Mouse (Mus musculus): ENCODE measurements around the gene Kazn.
A peak's percentile ranks its signal among the peaks of the same experiment; 100 is the strongest.

Gene Kazn

GRCm38 (mm10) chr4:142079629-142080486 lies 159.3 kb downstream of the Kazn start:
- DNase-seq (ENCODE audit: low read depth, low spot score): no peak

DNA sequence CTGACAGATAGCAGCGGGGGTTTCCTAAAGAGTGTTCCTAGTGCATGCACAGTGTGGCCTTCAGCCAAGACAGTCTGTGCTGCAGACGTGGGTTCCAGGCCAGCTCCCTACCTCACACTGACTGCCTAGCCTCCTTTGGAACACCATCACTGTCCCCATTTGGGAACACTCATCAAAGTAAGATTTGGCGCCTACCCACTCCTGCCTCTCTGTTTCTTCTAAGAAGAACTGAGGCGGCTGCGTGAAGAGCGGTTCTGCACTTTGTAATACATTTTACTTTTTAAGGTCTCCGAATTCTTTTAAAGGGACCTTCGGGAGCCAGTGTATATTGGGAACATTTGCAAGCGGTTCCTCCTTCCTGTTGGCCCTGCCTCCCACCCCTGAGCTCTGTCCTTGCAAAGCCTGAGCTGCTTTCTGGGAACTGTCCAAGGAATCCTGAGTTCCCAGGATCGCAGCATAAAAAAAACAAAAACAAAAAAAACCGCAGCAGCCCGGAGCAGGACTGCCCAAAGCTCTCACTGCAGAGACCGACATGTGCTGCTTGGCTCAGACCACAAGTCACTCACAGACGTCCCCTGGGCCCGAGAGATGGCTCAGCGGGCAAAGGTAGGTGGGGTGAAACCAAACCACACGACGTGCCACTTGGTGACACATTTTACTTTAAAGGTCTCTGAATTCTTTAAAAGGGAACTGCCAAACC lies 161.5 kb downstream of the Kazn start:
- peak; percentile 32 for DNase-seq (ENCODE audit: low read depth, low spot score)

GRCm38 (mm10) chr4:142076883-142077282 lies 162.3 kb downstream of the Kazn start:
- no peak for DNase-seq (ENCODE audit: low read depth, low spot score)

- no peak for DNase-seq (ENCODE audit: low read depth, low spot score)
These were observed 163.3 kb downstream of the Kazn start for GRCm38 (mm10) chr4:142075931-142076330.

- no peak for DNase-seq (ENCODE audit: low read depth, low spot score)
These were observed 165.0 kb downstream of the Kazn start for GRCm38 (mm10) chr4:142074060-142074732.

DNA sequence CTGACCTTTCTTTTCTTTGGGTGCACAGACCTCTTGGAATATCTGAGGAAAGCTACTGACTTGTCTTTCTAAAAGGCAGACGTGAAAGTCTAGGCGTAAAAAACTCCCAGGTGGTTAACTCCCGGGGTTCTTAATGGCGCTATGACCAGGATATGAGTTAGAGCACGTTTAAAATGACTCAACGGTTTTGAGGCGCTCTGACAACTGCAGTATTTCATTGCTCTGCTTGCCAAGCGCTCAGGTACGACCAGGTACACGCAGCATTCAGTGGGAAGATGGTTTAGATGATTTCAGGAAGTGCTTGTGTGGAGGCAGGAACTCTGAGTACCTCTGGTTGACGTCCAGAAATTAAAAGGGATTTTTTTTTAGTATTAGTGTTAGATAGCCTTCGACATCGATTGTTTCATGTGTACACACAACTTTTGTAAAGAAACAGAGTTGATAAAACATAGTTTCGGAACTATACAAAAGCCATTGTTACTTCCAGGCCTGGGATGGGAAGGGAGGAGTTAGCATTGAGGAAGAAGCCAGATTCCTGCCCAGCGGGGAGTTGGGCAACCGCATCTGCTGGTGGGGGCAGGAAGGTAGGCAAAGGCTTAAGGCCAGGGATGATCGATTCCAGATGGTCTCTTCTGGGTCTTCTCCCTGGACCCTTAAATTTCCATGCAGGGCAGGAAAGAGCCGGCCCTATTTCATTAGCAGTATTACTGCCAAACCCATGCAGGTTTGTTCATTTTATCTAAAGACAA lies 167.8 kb downstream of the Kazn start:
- DNase-seq (ENCODE audit: low read depth, low spot score): no peak

DNA sequence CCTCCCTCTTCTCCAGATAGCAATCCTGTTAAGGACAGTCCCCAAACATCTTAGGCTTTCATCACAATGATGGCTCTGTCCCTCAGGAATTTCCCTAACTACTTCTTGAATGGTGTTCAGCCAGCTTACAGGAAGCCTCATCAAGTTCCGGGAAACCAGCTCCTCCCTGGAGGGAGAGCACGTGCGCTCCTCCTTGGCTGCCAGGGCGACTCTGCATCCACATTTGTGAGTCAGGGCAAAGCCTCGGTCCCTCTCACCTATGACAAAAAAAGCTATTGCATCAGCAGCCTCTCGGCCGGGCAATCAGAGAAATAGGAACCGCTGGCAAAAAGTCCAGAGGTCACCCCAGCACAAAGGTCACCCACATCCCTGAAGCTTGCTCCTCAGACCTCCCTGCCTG lies 168.4 kb downstream of the Kazn start:
- DNase-seq (ENCODE audit: low read depth, low spot score): no peak

GRCm38 (mm10) chr4:142068899-142069812 lies 170.0 kb downstream of the Kazn start:
- no peak for DNase-seq (ENCODE audit: low read depth, low spot score)

DNA sequence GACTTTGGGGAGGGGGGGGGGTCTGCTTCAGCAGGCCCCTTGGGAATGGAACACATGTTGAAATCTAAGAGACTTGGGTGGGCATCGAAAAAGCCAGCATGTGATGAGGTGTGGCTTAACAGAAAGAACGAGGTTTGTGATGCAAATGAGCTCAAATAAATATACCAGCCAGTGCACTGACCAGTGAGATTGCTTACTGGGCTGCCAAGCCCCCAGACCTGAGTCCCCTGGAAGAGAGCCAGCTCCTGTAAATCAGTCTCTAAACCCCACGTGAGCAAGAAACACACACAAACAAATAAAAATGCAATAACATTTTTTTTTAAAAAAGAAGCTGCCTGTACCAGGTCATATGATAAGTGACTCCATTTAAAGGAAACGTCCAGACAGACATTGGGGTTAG lies 172.6 kb downstream of the Kazn start:
- DNase-seq (ENCODE audit: low read depth, low spot score): no peak

- no peak for DNase-seq (ENCODE audit: low read depth, low spot score)
These were observed 173.4 kb downstream of the Kazn start for GRCm38 (mm10) chr4:142065835-142066234.

DNA sequence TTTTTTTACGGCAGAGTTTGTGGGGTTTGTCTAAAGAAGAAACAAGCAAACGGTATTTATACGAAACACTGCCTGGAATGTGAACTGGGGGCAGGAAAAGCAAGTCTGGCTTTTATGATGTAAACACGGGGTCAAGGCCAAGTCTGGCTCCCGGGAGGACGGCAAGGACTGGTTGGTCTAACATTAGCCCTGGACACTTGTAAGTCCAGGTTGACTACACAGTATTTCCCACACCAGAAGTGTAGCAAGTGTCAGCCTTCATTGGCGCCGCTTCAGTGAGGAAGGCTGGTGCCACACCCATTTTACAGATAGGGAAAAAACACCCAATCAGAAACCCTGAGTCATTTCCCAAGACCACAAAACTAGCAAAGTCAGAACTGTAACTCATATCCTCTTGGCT lies 173.9 kb downstream of the Kazn start:
- no peak for DNase-seq (ENCODE audit: low read depth, low spot score)

GRCm38 (mm10) chr4:142064582-142065228 lies 174.5 kb downstream of the Kazn start:
- DNase-seq (ENCODE audit: low read depth, low spot score): no peak

- DNase-seq (ENCODE audit: low read depth, low spot score): no peak
These were observed 176.1 kb downstream of the Kazn start for GRCm38 (mm10) chr4:142063057-142063534.

DNA sequence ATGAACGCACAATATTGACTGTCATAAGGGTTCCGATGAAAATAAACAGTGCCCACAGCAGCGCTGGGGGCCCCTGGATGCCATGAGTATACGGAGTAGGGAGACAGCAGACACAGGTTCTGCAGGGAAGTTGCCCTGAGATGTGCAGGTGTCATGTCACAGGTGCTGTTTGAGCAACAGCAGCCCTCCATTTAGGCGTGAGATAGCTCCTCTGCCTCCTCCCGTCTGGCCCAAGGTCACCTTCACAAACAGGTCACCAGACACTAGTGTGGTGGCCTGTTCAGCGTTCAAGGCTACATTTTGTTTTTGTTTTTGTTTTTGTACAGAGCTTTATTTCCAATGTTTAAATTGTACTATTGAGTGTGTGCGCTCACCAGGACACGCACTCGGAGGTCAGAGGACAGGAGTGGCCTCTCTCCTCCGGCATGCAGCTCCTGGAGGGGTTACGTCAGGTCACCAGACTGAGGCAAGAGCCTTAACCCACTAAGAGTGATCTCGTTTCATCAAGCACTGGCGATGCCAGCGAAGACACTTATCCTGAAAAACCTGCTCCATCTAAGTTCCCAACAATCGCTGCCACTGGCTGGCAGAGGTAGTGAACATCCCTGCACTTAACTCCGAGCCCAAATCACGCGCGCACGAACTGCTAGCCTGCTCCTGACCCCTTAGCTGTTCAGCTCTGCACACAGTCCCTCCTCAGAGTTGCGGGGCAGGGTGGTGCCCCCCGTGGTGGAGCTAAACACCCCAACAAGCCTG lies 177.5 kb downstream of the Kazn start:
- DNase-seq (ENCODE audit: low read depth, low spot score): no peak

DNA sequence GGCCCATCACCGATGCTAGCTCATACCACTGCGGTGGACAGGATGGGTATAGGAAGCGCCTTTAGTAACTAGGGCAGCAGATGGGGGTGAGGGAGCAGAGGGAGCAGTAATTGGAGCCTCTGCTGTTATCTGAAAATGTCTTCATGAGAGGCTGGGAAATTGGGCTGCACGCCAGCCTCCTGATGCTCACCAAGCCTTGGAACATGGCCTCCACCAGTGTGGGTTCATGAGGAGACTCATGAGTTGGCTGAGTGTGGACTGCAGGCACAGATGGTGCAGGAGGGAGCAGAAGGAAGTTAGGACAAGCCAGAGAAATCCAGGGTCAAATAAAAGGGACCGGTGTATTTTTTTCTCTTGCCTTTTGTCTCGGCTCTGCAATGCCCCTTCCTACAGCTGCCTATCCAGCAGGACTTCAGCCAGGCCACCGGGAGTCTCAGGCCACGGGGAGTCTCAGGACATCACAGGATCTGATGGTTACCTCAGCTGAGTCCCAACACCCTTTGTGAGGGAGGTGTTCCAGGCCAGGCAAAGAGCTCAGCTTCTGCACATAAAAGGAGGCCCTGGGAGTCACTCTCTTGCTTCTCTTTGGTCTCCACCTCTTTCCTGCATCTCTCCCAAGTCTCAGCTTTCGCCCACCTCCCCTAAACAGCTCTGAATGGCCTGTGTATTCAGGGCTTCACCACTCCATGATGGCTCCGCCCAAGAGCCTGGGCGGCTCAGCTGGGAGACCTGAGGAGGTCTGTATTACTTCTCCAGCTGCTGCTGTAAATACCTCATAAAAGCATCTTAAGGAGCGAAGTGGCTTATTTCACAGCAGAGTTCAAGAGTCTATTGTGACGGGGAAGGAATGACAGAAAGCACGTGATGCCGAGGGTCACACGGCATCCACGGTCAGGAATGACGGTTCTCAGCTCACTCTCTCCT lies 178.5 kb downstream of the Kazn start:
- DNase-seq (ENCODE audit: low read depth, low spot score): no peak

- no peak for DNase-seq (ENCODE audit: low read depth, low spot score)
These were observed 179.4 kb downstream of the Kazn start for GRCm38 (mm10) chr4:142059841-142060193.

DNA sequence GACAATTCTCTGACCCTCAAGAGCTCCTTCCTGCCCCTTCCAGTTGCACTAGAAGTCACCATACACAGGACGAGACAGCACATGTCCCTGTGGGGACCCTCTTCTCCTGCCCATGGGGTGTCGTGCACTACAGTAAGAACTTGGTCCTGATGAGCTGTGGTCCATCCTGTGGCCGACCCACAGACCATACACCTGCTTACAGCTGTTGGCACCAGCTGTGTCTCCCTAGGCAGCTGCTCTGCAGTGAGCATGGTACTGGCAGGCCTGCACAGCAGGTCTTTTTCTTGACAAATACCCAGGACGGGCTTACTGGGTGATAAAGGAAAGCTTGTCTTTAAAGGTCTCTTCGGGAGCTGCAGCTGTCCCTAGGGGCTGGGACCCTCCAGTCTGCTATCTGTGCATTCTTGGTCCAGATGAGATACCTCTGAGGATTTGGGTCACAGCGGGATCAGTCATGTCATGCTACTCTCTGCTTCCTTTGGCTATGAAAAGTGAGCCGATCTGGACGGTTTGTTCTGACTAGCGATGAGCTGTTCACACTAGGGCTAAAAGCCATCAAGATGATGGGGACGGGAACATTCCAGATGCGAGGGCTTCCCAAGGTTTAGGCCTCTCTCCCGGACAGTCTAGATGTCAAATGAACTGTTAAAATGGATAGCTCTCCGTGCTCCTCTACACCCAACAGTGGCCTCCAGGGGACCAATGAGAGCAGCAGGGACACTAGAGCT lies 179.9 kb downstream of the Kazn start:
- no peak for DNase-seq (ENCODE audit: low read depth, low spot score)
